Mouse (Mus musculus) brain, embryonic 14.5 days (tissue): ENCODE measurements at regions not wholly inside any gene's neighbourhood (a gene's known extent, or its start where the extent isn't known, plus 50 kb on each side); places are given as distances from the start of the nearest gene placed in this dataset.
"Not testable (repeated sequence)": the region's sequence is repeated elsewhere in the genome, so short reads cannot be mapped to it uniquely, and the experiment has no call there.

Experiments used
- DNase-seq: peaks from one replicate; pipeline ENCODE4 v3.0.0-alpha.2; 2011; ENCODE audit warnings: low read depth
- CTCF ChIP-seq: fragments of 200-500 bp; IDR thresholded peaks from 2 replicates; pipeline ENCODE4 v1.5.1; 2012; ENCODE audit warnings: inconsistent platforms, mild to moderate bottlenecking, moderate library complexity, borderline replicate concordance; ENCODE audit not compliant: insufficient read depth, insufficient read length; ENCODE audit errors: extremely low read depth
- POLR2A ChIP-seq: fragments of 200-500 bp; IDR thresholded peaks from 2 replicates; pipeline ENCODE4 v1.6.1; 2012; ENCODE audit warnings: mild to moderate bottlenecking, inconsistent platforms, borderline replicate concordance; ENCODE audit not compliant: poor library complexity, insufficient read depth, insufficient read length, severe bottlenecking; ENCODE audit errors: extremely low read depth

- TF ChIP-seq CTCF (no peak), POLR2A (no peak)
- DNase-seq: no peak
Observed at GRCm38 (mm10) chr13:5614833-5615232, 246.4 kb upstream of the Klf6 start.

- no peak for TF ChIP-seq CTCF
- DNase-seq: peak; percentile 21
Observed at GRCm38 (mm10) chr13:5615327-5615726, 246.0 kb upstream of the Klf6 start.

- DNase-seq: no peak
- TF ChIP-seq CTCF (no peak), POLR2A (no peak)
Observed at GRCm38 (mm10) chr13:5628124-5628523, 233.2 kb upstream of the Klf6 start.

DNA sequence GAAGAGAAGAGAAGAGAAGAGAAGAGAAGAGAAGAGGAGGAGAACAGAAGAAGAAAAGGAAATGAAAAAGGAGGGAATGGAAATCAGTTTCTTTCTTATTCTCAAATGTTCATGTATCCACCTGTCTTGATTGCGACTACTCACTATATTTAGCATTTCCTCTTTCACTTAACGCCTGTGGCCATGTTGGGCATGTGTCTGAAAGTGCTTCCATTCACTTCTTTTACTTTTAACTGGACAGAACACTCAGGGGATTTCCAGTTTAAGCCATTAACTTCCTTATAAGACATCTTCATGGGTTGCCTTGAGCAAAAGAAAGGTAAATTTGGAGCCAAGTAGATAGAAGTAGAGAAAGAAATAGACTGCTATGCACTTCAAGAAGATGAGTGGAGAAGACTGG, 226.3 kb upstream of the Klf6 start:
- no peak for DNase-seq

GRCm38 (mm10) chr13:5641743-5642510, 219.4 kb upstream of the Klf6 start:
- peak; percentile 47 for DNase-seq

More for the DNA sequence above, 226.3 kb upstream of the Klf6 start:
- no peak for TF ChIP-seq POLR2A
- TF ChIP-seq CTCF: no peak

DNA sequence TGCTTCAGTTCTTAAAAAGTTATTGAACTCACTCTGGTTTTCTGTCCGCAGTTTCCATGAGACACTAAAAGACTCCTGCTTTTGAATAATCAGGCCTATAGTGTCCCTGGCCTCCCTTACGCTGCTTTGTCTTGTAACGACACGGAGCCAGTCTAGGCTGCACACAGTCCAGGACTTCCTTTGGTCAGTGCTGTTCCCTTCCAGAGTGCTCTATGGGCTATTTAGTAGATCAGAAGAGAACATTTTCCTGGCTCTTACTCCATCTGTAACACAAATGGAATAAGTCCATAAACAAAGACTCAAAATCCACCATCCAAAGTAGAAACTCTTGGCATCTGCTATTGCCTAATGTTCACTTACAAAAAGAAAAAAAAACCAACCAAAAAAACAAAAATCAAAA, 213.0 kb upstream of the Klf6 start:
- TF ChIP-seq POLR2A (no peak), CTCF (no peak)
- no peak for DNase-seq

More at GRCm38 (mm10) chr13:5641743-5642510, 219.4 kb upstream of the Klf6 start:
- TF ChIP-seq POLR2A: no peak
- TF ChIP-seq CTCF: no peak

DNA sequence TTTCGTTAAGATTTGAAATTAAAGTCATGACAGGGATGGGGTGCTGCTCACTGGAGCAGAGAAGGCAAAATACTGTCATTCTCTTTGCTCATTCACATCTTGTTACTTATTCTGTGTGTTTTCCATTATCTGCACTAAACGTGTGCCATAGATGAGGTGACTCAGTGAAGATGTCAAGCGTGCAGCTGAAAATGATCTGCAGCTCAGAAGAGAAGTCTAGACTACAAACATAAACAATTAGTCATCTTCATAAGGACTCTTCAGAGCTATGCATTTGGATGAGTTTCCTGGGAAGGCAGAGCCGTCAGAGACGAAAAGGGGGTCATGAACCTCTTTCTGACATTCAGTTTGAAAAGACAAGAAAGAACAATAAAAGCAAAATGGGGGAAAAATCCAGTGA, 203.7 kb upstream of the Klf6 start:
- TF ChIP-seq POLR2A: no peak
- no peak for TF ChIP-seq CTCF

DNA sequence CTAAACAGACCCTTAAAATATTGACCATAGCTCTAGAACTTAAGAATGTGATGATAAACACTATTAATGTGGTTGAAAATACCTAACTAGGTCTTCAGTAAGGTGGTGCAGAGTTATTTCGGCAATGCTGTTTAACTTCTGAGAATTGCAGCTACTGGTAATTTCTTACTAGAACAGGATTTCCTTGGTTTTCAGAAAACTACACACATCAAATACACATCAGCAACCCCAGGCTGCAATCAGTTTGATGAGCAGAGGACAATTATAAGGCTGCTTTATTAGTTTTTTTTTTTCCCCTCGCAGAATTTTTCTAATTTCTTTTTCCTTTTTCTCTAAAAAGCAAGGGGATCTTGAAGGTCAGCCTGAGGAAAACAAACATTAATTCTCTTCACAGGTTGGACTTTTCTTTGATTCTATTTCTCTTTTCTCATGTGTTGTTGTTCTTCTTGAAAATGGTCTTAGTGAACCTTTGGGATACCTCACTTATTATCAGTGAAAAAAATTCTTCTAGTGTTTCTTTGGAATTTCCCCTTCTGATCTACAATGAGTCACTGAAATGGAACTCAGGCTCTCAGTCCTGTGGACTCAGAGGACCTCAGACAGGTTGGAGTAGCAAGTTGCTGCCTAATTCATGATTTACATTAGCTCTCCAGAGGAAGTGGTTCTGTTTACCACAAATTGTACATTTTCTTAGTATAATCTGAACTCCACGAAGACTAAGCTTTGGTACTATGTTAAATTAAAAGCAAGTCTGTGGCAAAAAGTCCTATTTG, 194.9 kb upstream of the Klf6 start:
- TF ChIP-seq CTCF: no peak
- TF ChIP-seq POLR2A: no peak
- no peak for DNase-seq

More for the DNA sequence above, 203.7 kb upstream of the Klf6 start:
- peak; percentile 19 for DNase-seq

DNA sequence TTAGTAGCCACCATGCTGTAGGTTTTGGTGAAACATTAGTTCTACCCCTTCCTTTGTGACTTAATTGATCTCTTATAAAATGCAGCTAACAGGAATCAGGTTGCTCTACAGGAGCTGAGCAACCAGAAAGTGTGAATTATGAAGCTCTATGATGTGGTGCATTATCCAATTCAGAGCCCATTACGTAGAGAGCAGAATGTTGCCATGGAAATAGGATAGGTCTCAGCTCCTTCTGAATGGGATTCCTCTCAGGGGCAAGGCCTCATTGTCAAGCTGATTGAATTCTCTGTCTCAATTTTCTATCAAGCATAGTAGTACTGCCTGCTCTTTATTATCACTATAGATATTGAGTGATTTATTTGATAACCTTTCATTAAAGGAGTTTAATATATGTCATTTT, 185.6 kb upstream of the Klf6 start:
- TF ChIP-seq CTCF (no peak), POLR2A (no peak)

GRCm38 (mm10) chr13:5690124-5690523, 171.2 kb upstream of the Klf6 start:
- no peak for DNase-seq
- TF ChIP-seq POLR2A (no peak), CTCF (no peak)

More for the DNA sequence above, 185.6 kb upstream of the Klf6 start:
- DNase-seq: peak; percentile 79

- not testable (repeated sequence) for DNase-seq
Observed at GRCm38 (mm10) chr13:5690680-5691079, 170.6 kb upstream of the Klf6 start.

DNA sequence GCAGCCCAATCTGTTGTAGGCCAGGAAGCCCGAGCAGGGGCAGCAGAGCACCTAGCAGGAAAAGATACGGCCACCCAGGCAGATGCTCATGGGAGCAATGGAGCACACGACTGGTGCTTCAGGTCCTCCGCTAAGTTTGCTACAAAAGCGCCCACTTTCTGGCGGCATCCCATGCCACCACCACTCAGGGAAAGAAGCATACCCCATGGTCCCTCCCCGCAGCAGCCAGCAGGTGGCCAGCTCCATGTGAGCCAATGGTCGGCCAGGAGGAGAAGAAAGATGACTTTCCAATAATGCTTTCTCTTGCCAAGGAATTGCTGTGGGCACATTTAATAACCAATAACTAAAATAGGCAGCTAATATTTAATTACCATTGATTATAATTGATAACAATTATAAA, 166.7 kb upstream of the Klf6 start:
- TF ChIP-seq POLR2A: no peak
- TF ChIP-seq CTCF: no peak
- no peak for DNase-seq

GRCm38 (mm10) chr13:5695581-5695980, 165.7 kb upstream of the Klf6 start:
- not testable (repeated sequence) for DNase-seq
